Mouse (Mus musculus) common myeloid progenitor, adult 5-6 weeks (primary cell): Measurements from ENCODE around the gene Olfr569. TPM values are rescaled to one million over a fixed set of nuclear protein-coding genes. Genes with fewer than 3 reads are reported as not detected.

Experiments
- ATAC-seq: replicated peaks from 2 replicates; pipeline ENCODE4 v1.8.0; 2016; ENCODE audit warnings: low read depth, mild to moderate bottlenecking, moderate TSS enrichment, inconsistent platforms; ENCODE audit not compliant: poor library complexity, severe bottlenecking
- total RNA-seq: library from RNA; stranded (forward); fragments of 200-1000, 187-1606 nt; gene quantifications from 2 replicates; pipeline ENCODE4 v1.2.3, GENCODE M21; 2017

Olfr569 gene
- not detected in 2 replicates for total RNA-seq

- ATAC-seq, result no peak
These were observed at the start of gene Olfr569 for GRCm38 (mm10) chr7:102890782-102891181. TSS of gene Olfr569 (minus strand) at chr7:102890882.

GRCm38 (mm10) chr7:102927105-102927504 lies 36.4 kb upstream of the Olfr569 start:
- ATAC-seq, result peak; percentile 62; the same call in 1 of the 2 replicates

GRCm38 (mm10) chr7:102924109-102924508 lies 33.4 kb upstream of the Olfr569 start, which contains the start of gene Olfr572:
TSS of gene Olfr572 (plus strand) at chr7:102924409.
- no peak for ATAC-seq

GRCm38 (mm10) chr7:102919632-102920031 lies 28.9 kb upstream of the Olfr569 start:
- ATAC-seq, result peak; percentile 95

GRCm38 (mm10) chr7:102917032-102917875 lies 26.6 kb upstream of the Olfr569 start, which contains the start of gene Olfr571:
TSS of gene Olfr571 (minus strand) at chr7:102917536.
- no peak for ATAC-seq

GRCm38 (mm10) chr7:102916405-102916804 lies 25.7 kb upstream of the Olfr569 start:
- ATAC-seq, result no peak

- ATAC-seq, result no peak
These were observed 24.6 kb upstream of the Olfr569 start for GRCm38 (mm10) chr7:102915261-102915660.

GRCm38 (mm10) chr7:102876822-102877221 lies 13.9 kb downstream of the Olfr569 start, which contains the start of gene Olfr568:
TSS of gene Olfr568 (plus strand) at chr7:102877122.
- ATAC-seq, result no peak

- ATAC-seq, result no peak
These were observed 32.0 kb downstream of the Olfr569 start, which contains the start of gene Olfr566 for GRCm38 (mm10) chr7:102858665-102859064. TSS of gene Olfr566 (minus strand) at chr7:102858765.

- no peak for ATAC-seq
These were observed 34.9 kb downstream of the Olfr569 start for GRCm38 (mm10) chr7:102855807-102856206.

Other genes starting within 250 kb of the Olfr569 start
- not detected in 2 replicates for gene Olfr555, start 232.1 kb downstream of the Olfr569 start, total RNA-seq
- gene Olfr556, start 226.0 kb downstream of the Olfr569 start, total RNA-seq, result not detected in 2 replicates
- gene Trim68, start 203.6 kb downstream of the Olfr569 start, total RNA-seq, result 8.2 and 10.7 TPM in 2 replicates
- not detected in 2 replicates for gene Olfr557, start 195.0 kb downstream of the Olfr569 start, total RNA-seq
- gene Olfr558, start 188.7 kb downstream of the Olfr569 start, total RNA-seq, result 0.14 TPM in 1 of 2 replicates, not detected in the other
- gene Olfr33, start 171.8 kb downstream of the Olfr569 start, total RNA-seq, result not detected in 2 replicates
- gene Olfr559, start 163.4 kb downstream of the Olfr569 start, total RNA-seq, result not detected in 2 replicates
- not detected in 2 replicates for gene Olfr560, start 131.5 kb downstream of the Olfr569 start, total RNA-seq
- gene Olfr78, start 131.4 kb downstream of the Olfr569 start, total RNA-seq, result not detected in 2 replicates
- not detected in 2 replicates for gene Olfr561, start 119.7 kb downstream of the Olfr569 start, total RNA-seq
- gene Olfr564, start 87.4 kb downstream of the Olfr569 start, total RNA-seq, result not detected in 2 replicates
- not detected in 2 replicates for gene Olfr566, start 32.1 kb downstream of the Olfr569 start, total RNA-seq
- gene Olfr568, start 13.8 kb downstream of the Olfr569 start, total RNA-seq, result not detected in 2 replicates
- not detected in 2 replicates for gene Olfr570, start 3.7 kb upstream of the Olfr569 start, total RNA-seq
- gene Olfr571, start 26.7 kb upstream of the Olfr569 start, total RNA-seq, result not detected in 2 replicates
- not detected in 2 replicates for gene Olfr572, start 33.5 kb upstream of the Olfr569 start, total RNA-seq
- not detected in 2 replicates for gene Olfr573-ps1, start 51.7 kb upstream of the Olfr569 start, total RNA-seq
- gene Olfr574, start 57.6 kb upstream of the Olfr569 start, total RNA-seq, result not detected in 2 replicates
- gene Olfr575, start 67.9 kb upstream of the Olfr569 start, total RNA-seq, result not detected in 2 replicates
- gene Olfr576, start 71.8 kb upstream of the Olfr569 start, total RNA-seq, result not detected in 2 replicates
- not detected in 2 replicates for gene Olfr577, start 85.1 kb upstream of the Olfr569 start, total RNA-seq
- gene Olfr578, start 98.4 kb upstream of the Olfr569 start, total RNA-seq, result not detected in 2 replicates
- gene Olfr582, start 147.1 kb upstream of the Olfr569 start, total RNA-seq, result not detected in 2 replicates
- not detected in 2 replicates for gene Olfr583, start 160.4 kb upstream of the Olfr569 start, total RNA-seq
- gene Olfr584, start 191.0 kb upstream of the Olfr569 start, total RNA-seq, result not detected in 2 replicates
- not detected in 2 replicates for gene Olfr585, start 206.8 kb upstream of the Olfr569 start, total RNA-seq
- not detected in 2 replicates for gene Olfr586, start 234.8 kb upstream of the Olfr569 start, total RNA-seq
- not detected in 2 replicates for gene Olfr588-ps1, start 250.0 kb upstream of the Olfr569 start, total RNA-seq